Mouse (Mus musculus): ENCODE measurements at regions not wholly inside any gene's neighbourhood (a gene's known extent, or its start where the extent isn't known, plus 50 kb on each side); places are given as distances from the start of the nearest gene placed in this dataset.

DNA sequence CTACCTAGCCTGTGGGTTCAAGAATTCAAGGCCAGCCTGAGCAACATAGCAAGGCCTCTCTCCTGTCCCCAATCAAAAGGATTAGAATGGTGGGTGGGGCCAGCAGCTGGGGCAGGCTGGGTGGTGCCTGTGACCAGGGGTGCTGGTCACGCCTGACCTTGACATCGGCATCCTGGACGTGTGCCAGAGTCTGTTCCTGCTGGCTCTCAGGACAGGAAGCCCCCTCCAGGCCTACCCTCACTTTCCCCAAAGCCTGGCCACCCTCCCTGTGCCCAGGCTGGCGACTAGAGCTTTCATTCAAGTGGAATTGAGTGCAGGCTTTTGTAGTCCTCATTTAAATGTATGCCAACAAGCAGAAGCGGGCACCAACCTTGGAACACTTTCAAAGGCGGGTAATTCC is 73.7 kb upstream of the Nkd1 start:
- TF ChIP-seq POLR2A (IDR thresholded peaks at IDR 0.05; ENCODE audit: borderline replicate concordance, insufficient read depth, low read length) = no peak
- no peak for TF ChIP-seq CTCF (IDR thresholded peaks at IDR 0.05; ENCODE audit: borderline replicate concordance, insufficient read depth, low read depth, low read length)

Measured in cerebellum, adult 2 months (tissue).